Mouse (Mus musculus): ENCODE results near the gene Scin.

GRCm38 (mm10) chr12:40097449-40097848, 36.6 kb downstream of the Scin start:
- TF ChIP-seq POLR2AphosphoS5 (IDR thresholded peaks at IDR 0.05; ENCODE audit: insufficient replicate concordance, low read depth, low read length) (no peak), GATA1 (IDR thresholded peaks at IDR 0.05; ENCODE audit: borderline replicate concordance, low read length) (no peak), CTCF (IDR thresholded peaks at IDR 0.05; ENCODE audit: low read depth, low read length) (no peak), TAL1 (conservative IDR thresholded peaks at IDR 0.05; ENCODE audit: low read depth, low read length) (no peak)
